Mouse (Mus musculus) layer of hippocampus, postnatal 10 days (tissue): ENCODE measurements at regions not wholly inside any gene's neighbourhood (a gene's known extent, or its start where the extent isn't known, plus 50 kb on each side); places are given as distances from the start of the nearest gene placed in this dataset.

Experiments used
- DNase-seq, 2 experiments: peaks; one replicate each; pipeline ENCODE4 v3.0.0; 2021; ENCODE audit warnings: low spot score in 2 of 2

GRCm38 (mm10) chr16:47289730-47290129, 791.4 kb upstream of the Nectin3 start:
- no peak for DNase-seq

- peak in 1 of 2 experiments; percentile 9 for DNase-seq
Measured at GRCm38 (mm10) chr16:47266744-47267686, 768.7 kb upstream of the Nectin3 start.
